Mouse (Mus musculus) kidney, embryonic 15.5 days (tissue): ENCODE measurements at regions not wholly inside any gene's neighbourhood (a gene's known extent, or its start where the extent isn't known, plus 50 kb on each side); places are given as distances from the start of the nearest gene placed in this dataset.

Experiments
- ATAC-seq: fragments of 200-750 bp; cut with Nextera tagmentation; replicated peaks from 2 replicates; pipeline ENCODE4 v1.8.0; 2017; ENCODE audit warnings: moderate TSS enrichment; ENCODE audit not compliant: low FRiP score
- H3K27ac ChIP-seq: fragments of 300-500 bp; sonication (generic); 2 replicates; pipeline ENCODE4 v1.5.1; 2015; ENCODE audit warnings: mild to moderate bottlenecking, inconsistent platforms
- H3K27me3 ChIP-seq: fragments of 300-500 bp; sonication (generic); 2 replicates; pipeline ENCODE4 v1.6.1; 2015; ENCODE audit warnings: inconsistent platforms
- H3K36me3 ChIP-seq: fragments of 300-500 bp; sonication (generic); 2 replicates; pipeline ENCODE4 v1.6.1; 2015; ENCODE audit warnings: inconsistent platforms
- H3K4me1 ChIP-seq: fragments of 300-500 bp; sonication (generic); 2 replicates; pipeline ENCODE4 v1.6.1; 2015; ENCODE audit warnings: inconsistent platforms
- H3K4me2 ChIP-seq: fragments of 300-500 bp; sonication (generic); 2 replicates; pipeline ENCODE4 v1.6.1; 2015; ENCODE audit warnings: moderate library complexity, mild to moderate bottlenecking, inconsistent platforms
- H3K4me3 ChIP-seq: fragments of 300-500 bp; sonication (generic); replicated peaks from 2 replicates; pipeline ENCODE4 v1.5.1; 2015; ENCODE audit warnings: mild to moderate bottlenecking, inconsistent platforms
- H3K9ac ChIP-seq: fragments of 300-500 bp; sonication (generic); 2 replicates; pipeline ENCODE4 v1.6.1; 2015; ENCODE audit warnings: mild to moderate bottlenecking, inconsistent platforms
- H3K9me3 ChIP-seq: fragments of 300-500 bp; sonication (generic); replicated peaks from 2 replicates; pipeline ENCODE4 v1.6.1; 2016; ENCODE audit warnings: inconsistent platforms
- WGBS: fragments of 180-500 bp; shearing (Covaris S2); methylation state at CpG from one replicate; pipeline ENCODE4 v1.1.7; 2015; ENCODE audit warnings: mixed read lengths; 5-methylcytosine and 5-hydroxymethylcytosine counted together

GRCm38 (mm10) chr8:29686594-29686993 is 2239.1 kb downstream of the Poteg start:
- Histone ChIP-seq H3K4me1 (no peaks in the 10 kb centered on the region), H3K27ac (no peak overlapping the region), H3K4me3 (no peak overlapping the region), H3K9ac (no peak overlapping the region), H3K4me2 (no peak overlapping the region), H3K36me3 (no peaks in the 10 kb centered on the region), H3K27me3 (no peaks in the 10 kb centered on the region), H3K9me3 (no peaks in the 10 kb centered on the region)
- 79% methylated on average over 1 of the region's 1 CpGs for WGBS
- ATAC-seq: no peak

- no peak overlapping the region for H3K4me3 ChIP-seq
- no peak overlapping the region for H3K4me2 ChIP-seq
- peak; percentile 91 for ATAC-seq
- no peaks in the 10 kb centered on the region for H3K36me3 ChIP-seq
- no peaks in the 10 kb centered on the region for H3K27me3 ChIP-seq
- 24% methylated on average over 1 of the region's 1 CpGs for WGBS
- H3K27ac ChIP-seq: no peak overlapping the region
- no peak overlapping the region for H3K9ac ChIP-seq
- H3K4me1 ChIP-seq: no peaks in the 10 kb centered on the region
- no peaks in the 10 kb centered on the region for H3K9me3 ChIP-seq
Measured at GRCm38 (mm10) chr8:29695698-29696097, 2248.2 kb downstream of the Poteg start.
